Mouse (Mus musculus): ENCODE data around the gene Adam22. TPM values are rescaled to one million over a fixed set of nuclear protein-coding genes. Genes with fewer than 3 reads are reported as not detected.

Gene Adam22
- polyA plus RNA-seq, 1 experiment: 5.6 TPM

GRCm38 (mm10) chr5:8112246-8112645 is 255.7 kb downstream of the Adam22 start:
- Histone ChIP-seq H3K36me3 (ENCODE audit: control insufficient read depth, insufficient read depth, low read length, poor library complexity, severe bottlenecking) (no peaks in the 10 kb centered on the region), H3K9ac (ENCODE audit: low read depth, poor library complexity, severe bottlenecking) (no peak overlapping the region), H3K4me1 (ENCODE audit: control insufficient read depth, insufficient read depth, low read length) (no peaks in the 10 kb centered on the region), H3K27ac (ENCODE audit: insufficient read depth, low read length) (no peak overlapping the region), H3K9me3 (replicated peaks; ENCODE audit: control insufficient read depth, insufficient read depth, low read length, poor library complexity, severe bottlenecking) (no peaks in the 10 kb centered on the region), H3K4me3 (ENCODE audit: low read depth, low read length) (no peak overlapping the region), H3K27me3 (ENCODE audit: control insufficient read depth, insufficient read depth, low read length, poor library complexity, severe bottlenecking) (no peaks in the 10 kb centered on the region)
- TF ChIP-seq EP300 (IDR thresholded peaks at IDR 0.05; ENCODE audit: insufficient read depth, low read depth, low read length) (no peak), CTCF (IDR thresholded peaks at IDR 0.05; ENCODE audit: low read depth, low read length) (no peak), POLR2A (IDR thresholded peaks at IDR 0.05; ENCODE audit: insufficient read depth, low read length) (no peak)

GRCm38 (mm10) chr5:8111691-8112090 is 256.3 kb downstream of the Adam22 start:
- no peak overlapping the region for H3K9ac ChIP-seq (ENCODE audit: low read depth, poor library complexity, severe bottlenecking)
- H3K27me3 ChIP-seq (ENCODE audit: control insufficient read depth, insufficient read depth, low read length, poor library complexity, severe bottlenecking): no peaks in the 10 kb centered on the region
- no peaks in the 10 kb centered on the region for H3K4me1 ChIP-seq (ENCODE audit: control insufficient read depth, insufficient read depth, low read length)
- no peak for TF ChIP-seq EP300 (IDR thresholded peaks at IDR 0.05; ENCODE audit: insufficient read depth, low read depth, low read length)
- no peak for TF ChIP-seq CTCF (IDR thresholded peaks at IDR 0.05; ENCODE audit: low read depth, low read length)
- TF ChIP-seq POLR2A (IDR thresholded peaks at IDR 0.05; ENCODE audit: insufficient read depth, low read length): no peak
- H3K4me3 ChIP-seq (ENCODE audit: low read depth, low read length): no peak overlapping the region
- H3K27ac ChIP-seq (ENCODE audit: insufficient read depth, low read length): no peak overlapping the region
- no peaks in the 10 kb centered on the region for H3K9me3 ChIP-seq (replicated peaks; ENCODE audit: control insufficient read depth, insufficient read depth, low read length, poor library complexity, severe bottlenecking)
- no peaks in the 10 kb centered on the region for H3K36me3 ChIP-seq (ENCODE audit: control insufficient read depth, insufficient read depth, low read length, poor library complexity, severe bottlenecking)

- TF ChIP-seq EP300 (IDR thresholded peaks at IDR 0.05; ENCODE audit: insufficient read depth, low read depth, low read length) (no peak), POLR2A (IDR thresholded peaks at IDR 0.05; ENCODE audit: insufficient read depth, low read length) (no peak), CTCF (IDR thresholded peaks at IDR 0.05; ENCODE audit: low read depth, low read length) (no peak)
- Histone ChIP-seq H3K27ac (ENCODE audit: insufficient read depth, low read length) (no peak overlapping the region), H3K4me1 (ENCODE audit: control insufficient read depth, insufficient read depth, low read length) (no peaks in the 10 kb centered on the region), H3K9ac (ENCODE audit: low read depth, poor library complexity, severe bottlenecking) (no peak overlapping the region), H3K9me3 (replicated peaks; ENCODE audit: control insufficient read depth, insufficient read depth, low read length, poor library complexity, severe bottlenecking) (no peaks in the 10 kb centered on the region), H3K4me3 (ENCODE audit: low read depth, low read length) (no peak overlapping the region), H3K27me3 (ENCODE audit: control insufficient read depth, insufficient read depth, low read length, poor library complexity, severe bottlenecking) (no peaks in the 10 kb centered on the region), H3K36me3 (ENCODE audit: control insufficient read depth, insufficient read depth, low read length, poor library complexity, severe bottlenecking) (no peaks in the 10 kb centered on the region)
Measured at GRCm38 (mm10) chr5:8095689-8096088, 272.3 kb downstream of the Adam22 start.

- Histone ChIP-seq H3K4me3 (ENCODE audit: low read depth, low read length) (no peak overlapping the region), H3K9ac (ENCODE audit: low read depth, poor library complexity, severe bottlenecking) (no peak overlapping the region), H3K4me1 (ENCODE audit: control insufficient read depth, insufficient read depth, low read length) (no peaks in the 10 kb centered on the region), H3K27ac (ENCODE audit: insufficient read depth, low read length) (no peak overlapping the region), H3K9me3 (replicated peaks; ENCODE audit: control insufficient read depth, insufficient read depth, low read length, poor library complexity, severe bottlenecking) (no peaks in the 10 kb centered on the region), H3K36me3 (ENCODE audit: control insufficient read depth, insufficient read depth, low read length, poor library complexity, severe bottlenecking) (no peaks in the 10 kb centered on the region), H3K27me3 (ENCODE audit: control insufficient read depth, insufficient read depth, low read length, poor library complexity, severe bottlenecking) (no peaks in the 10 kb centered on the region)
- TF ChIP-seq EP300 (IDR thresholded peaks at IDR 0.05; ENCODE audit: insufficient read depth, low read depth, low read length) (no peak), POLR2A (IDR thresholded peaks at IDR 0.05; ENCODE audit: insufficient read depth, low read length) (no peak), CTCF (IDR thresholded peaks at IDR 0.05; ENCODE audit: low read depth, low read length) (no peak)
Measured at GRCm38 (mm10) chr5:8094921-8095320, 273.0 kb downstream of the Adam22 start.

- TF ChIP-seq EP300 (IDR thresholded peaks at IDR 0.05; ENCODE audit: insufficient read depth, low read depth, low read length) (no peak), POLR2A (IDR thresholded peaks at IDR 0.05; ENCODE audit: insufficient read depth, low read length) (no peak), CTCF (IDR thresholded peaks at IDR 0.05; ENCODE audit: low read depth, low read length) (no peak)
- Histone ChIP-seq H3K4me1 (ENCODE audit: control insufficient read depth, insufficient read depth, low read length) (no peaks in the 10 kb centered on the region), H3K36me3 (ENCODE audit: control insufficient read depth, insufficient read depth, low read length, poor library complexity, severe bottlenecking) (no peaks in the 10 kb centered on the region), H3K27ac (ENCODE audit: insufficient read depth, low read length) (no peak overlapping the region), H3K9ac (ENCODE audit: low read depth, poor library complexity, severe bottlenecking) (no peak overlapping the region), H3K4me3 (ENCODE audit: low read depth, low read length) (no peak overlapping the region), H3K27me3 (ENCODE audit: control insufficient read depth, insufficient read depth, low read length, poor library complexity, severe bottlenecking) (no peaks in the 10 kb centered on the region), H3K9me3 (replicated peaks; ENCODE audit: control insufficient read depth, insufficient read depth, low read length, poor library complexity, severe bottlenecking) (no peaks in the 10 kb centered on the region)
Measured at GRCm38 (mm10) chr5:8088147-8088546, 279.8 kb downstream of the Adam22 start.

GRCm38 (mm10) chr5:8085661-8086060 is 282.3 kb downstream of the Adam22 start:
- TF ChIP-seq CTCF (IDR thresholded peaks at IDR 0.05; ENCODE audit: low read depth, low read length) (no peak), EP300 (IDR thresholded peaks at IDR 0.05; ENCODE audit: insufficient read depth, low read depth, low read length) (no peak), POLR2A (IDR thresholded peaks at IDR 0.05; ENCODE audit: insufficient read depth, low read length) (no peak)
- no peaks in the 10 kb centered on the region for H3K36me3 ChIP-seq (ENCODE audit: control insufficient read depth, insufficient read depth, low read length, poor library complexity, severe bottlenecking)
- no peak overlapping the region for H3K9ac ChIP-seq (ENCODE audit: low read depth, poor library complexity, severe bottlenecking)
- H3K27ac ChIP-seq (ENCODE audit: insufficient read depth, low read length): no peak overlapping the region
- no peaks in the 10 kb centered on the region for H3K27me3 ChIP-seq (ENCODE audit: control insufficient read depth, insufficient read depth, low read length, poor library complexity, severe bottlenecking)
- H3K4me3 ChIP-seq (ENCODE audit: low read depth, low read length): no peak overlapping the region
- no peaks in the 10 kb centered on the region for H3K4me1 ChIP-seq (ENCODE audit: control insufficient read depth, insufficient read depth, low read length)
- H3K9me3 ChIP-seq (replicated peaks; ENCODE audit: control insufficient read depth, insufficient read depth, low read length, poor library complexity, severe bottlenecking): no peaks in the 10 kb centered on the region
